Mouse (Mus musculus): ENCODE data around the gene Decr2.
"Not testable (repeated sequence)": the region's sequence is repeated elsewhere in the genome, so short reads cannot be mapped to it uniquely, and the experiment has no call there.

Gene Decr2

DNA sequence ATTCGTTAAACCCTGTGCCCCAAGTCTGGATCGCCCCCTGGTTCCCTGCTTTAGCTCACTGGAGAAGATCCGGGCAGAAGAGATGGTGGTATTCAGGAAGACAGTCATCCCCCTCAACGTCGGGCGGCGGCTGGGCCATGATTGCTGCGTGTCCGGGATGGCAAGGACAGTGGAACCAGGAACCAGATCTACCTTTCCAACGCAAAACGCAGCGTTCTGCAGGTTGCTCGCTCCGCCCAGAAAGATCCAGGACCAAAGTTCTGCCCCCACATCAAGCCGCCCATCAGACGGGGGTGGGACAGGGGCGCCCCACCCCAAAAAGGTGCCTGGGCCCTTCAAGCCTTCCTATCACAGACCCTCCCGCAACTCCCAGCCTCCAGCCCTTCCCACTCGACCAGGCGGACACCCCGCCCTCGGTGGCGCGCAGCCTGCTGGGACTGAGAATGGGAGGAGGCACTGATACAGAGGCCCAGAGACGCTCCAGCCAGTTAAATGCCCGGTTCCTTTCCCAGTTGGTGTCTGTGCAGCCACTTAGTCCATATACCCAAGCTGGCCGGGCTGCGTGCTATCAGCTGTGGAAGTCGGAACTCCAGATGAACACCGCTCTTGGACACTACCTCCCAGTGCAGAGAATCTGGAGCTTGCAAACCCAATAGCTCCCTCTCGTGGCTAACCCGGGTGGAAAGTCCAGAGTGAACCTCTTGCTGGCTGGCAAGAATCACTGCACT is at the start of gene Decr2:
Gene Decr2, minus strand, starts transcription at position 433 of the 728 bp plus-strand sequence.
- peak; percentile 92 for DNase-seq (ENCODE audit: low read depth, low spot score)

DNA sequence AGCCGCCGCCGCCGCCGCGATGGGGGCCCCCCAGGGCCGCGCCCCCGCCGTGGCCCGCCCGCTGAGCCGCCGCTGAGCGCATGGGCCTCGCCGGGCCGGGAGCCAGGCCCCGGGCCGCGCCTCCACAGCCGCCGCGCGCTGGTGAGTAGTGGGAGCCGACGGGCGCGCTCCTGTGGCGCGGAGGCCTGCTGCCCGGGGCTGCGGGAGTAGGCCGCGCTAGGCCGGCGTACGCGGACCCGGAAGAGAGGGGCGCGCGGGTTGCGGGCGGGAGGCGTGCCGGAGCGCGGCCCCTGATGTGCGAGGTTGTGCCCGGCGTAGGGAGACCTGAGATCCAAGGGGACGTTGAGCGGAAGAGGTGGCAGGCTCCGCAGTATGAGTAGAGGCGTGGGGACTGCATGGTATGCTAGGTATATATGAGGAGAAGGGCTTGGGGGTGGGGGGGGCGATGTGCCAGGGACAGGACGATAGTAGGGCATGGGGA is 48.8 kb upstream of the Decr2 start:
- peak; percentile 16 for DNase-seq (ENCODE audit: low read depth, low spot score)

DNA sequence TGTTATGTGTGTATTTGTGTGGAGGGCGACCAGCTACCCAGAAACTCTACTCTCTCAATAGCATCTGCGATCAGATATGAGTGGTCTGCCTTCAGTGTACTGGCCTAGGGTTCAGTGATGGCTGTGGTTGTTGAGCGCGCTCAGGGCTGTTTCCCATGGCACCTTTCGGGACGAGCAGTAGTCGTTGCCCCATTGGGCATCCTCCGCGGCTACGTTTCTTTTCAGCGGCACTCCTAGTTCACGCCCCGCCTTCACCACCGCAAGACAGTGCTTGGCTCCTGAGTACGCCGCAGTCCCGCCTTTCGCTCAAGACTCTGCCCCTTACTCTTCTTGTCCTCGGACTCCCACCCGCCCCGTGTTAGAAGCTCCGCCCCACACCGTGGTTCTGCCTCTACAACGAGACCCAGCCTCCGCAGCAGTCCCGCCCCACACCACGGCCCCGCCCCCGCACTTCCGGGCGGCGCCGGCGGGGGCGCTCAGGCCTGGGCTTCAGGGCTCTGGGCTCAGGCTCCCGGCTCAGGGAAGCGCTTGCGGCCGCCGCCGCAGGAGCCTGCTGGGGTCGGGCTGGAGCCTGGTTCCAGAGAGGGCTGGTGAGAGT is 48.2 kb upstream of the Decr2 start, which contains the start of gene Axin1:
Gene Axin1, plus strand, starts transcription at position 450 of the 598 bp plus-strand sequence.
- DNase-seq (ENCODE audit: low read depth, low spot score) = peak; percentile 97

DNA sequence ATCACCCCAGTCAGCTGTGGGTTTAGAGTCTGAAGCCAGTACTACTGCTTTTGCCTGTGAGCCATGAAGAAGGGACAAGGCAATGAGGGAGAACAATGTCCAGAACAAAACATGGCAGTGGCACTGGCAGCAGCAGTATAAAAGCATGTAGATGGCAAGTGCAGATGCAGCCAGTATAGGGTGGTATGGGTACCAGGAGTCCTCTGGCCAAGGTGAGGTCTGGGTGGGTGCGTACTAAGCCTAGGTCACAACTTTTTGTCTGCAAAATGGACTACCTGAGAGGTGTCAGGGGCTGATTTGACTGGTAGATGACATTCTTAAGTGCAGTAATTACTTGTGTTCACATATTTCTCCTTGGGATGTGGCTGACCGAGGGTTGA is 47.6 kb upstream of the Decr2 start:
- DNase-seq (ENCODE audit: low read depth, low spot score) = no peak

DNA sequence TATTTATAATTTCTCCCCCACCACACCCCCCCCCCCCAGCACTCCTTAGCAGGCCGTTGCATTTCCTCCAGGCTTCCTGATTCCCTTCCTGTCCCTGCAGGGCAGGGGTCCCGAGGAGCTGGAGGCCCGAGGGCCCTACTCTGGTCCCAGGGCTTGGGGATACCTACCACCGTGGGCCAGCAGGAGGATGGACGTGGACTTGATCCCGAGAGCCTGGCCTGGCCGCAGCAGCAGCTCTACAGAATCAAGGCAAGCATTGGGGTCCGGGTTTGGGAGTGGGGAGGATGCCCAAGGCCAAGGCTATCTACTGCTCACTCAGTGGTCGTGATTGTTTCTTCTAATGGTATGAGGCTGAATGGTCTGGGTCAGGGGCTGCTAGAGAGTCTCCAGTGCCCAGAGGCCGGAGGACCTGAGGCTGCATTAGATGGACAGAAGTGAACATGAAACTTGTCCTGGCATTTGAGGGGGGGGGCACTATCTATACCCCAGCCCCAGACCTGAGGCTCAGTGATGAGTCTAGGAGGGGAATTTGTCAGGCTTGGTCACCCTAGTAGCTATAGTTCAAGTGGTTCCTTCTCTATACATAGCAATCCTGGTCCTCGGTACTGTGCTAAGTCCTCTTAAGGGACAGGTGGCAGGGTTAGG is 47.1 kb upstream of the Decr2 start:
- no peak for DNase-seq (ENCODE audit: low read depth, low spot score)

DNA sequence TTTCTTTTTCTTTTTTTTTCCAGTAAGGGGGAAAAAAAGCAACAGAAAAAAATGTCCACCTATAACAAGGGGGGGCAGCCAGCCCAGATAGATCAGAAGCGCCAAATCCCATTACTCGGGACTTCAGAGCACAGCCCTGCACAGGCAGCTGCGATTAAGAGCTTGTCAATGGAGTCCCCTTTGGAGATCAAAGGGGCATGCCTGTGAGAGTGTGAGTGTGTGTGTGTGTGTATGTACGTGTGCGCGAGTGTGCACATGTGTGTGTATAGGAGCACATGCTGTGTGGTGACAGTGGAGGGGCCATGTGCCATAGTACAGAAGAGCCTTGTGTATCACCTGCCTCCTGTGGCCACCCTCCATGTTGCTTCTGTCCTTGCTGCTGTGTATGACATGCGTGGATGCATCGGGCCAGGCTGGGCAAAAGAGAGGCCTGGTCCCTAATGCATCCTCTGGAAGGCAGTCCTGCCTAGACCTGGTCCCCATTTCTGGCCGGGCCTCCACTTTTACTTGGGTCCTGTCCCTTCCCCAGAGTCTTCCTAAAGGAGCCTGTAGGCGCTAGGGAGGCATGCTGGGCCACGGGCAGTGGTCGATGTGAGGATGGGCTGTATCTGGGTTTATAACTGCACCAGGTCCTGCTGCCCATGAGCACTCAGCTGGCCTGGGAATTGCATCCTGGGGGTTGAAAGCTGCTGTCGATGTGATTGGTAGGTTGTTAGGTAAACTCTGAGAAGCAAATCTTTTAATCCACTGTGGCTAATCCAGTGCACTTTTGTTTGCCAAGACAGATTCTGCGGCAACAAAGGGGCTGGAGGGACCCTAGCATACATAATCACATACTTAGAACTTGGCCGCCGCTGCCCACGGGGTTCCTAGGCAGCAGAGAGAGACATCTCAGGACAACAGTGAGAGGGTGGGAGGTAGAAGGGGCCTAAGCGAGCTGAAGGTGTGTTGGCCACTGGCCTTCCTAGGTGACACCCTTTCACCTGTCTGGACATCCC is 42.0 kb upstream of the Decr2 start:
- no peak for DNase-seq (ENCODE audit: low read depth, low spot score)

DNA sequence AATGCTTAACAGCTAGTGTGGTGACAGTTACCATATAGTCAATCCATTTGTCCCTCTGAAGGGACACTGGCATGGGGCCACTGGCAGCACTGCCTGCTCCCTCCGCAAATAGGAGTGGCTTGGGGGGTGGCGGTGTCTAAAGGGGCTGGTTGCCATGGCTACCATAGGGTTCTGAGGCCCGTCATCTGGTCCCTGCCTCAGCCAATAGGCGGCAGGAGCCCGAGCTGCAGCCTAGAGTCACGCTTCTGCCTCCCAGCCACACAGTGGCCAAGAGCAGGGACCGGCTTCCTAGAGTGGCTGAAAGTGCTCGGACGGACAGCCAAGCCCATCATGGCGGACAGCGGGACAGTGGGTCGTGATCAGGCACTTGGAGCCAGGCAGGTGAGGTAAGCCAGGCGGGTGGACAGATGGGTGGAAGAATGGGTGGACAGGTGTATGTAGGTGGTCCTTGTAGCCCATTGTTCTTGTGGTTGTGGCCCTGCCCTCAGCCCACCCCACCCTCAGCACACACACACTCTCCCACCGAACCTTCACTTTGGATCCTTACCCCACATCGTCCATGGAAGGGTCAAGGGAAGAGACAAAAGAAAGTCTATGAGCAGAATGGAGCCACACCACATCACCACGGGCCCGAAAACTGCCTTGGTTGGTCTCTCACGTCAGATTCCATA is 41.1 kb upstream of the Decr2 start:
- DNase-seq (ENCODE audit: low read depth, low spot score) = no peak

DNA sequence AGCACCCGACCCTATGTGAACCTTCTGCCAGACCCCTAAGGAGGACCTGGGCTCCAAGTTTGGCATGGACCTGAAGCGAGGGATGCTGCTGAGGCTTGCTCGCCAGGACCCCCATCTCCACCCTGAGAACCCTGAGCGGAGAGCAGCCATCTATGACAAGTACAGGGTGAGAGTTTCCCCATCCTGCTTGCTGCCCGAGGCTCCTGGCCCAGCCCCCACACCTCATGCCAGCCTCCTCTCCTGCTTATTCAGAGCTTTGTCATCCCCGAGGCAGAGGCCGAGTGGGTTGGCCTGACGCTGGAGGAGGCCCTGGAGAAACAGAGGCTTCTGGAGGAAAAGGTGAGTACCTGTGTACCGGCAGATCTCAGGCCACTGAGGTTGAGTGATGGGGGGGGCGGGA is 35.1 kb upstream of the Decr2 start:
- DNase-seq (ENCODE audit: low read depth, low spot score) = no peak

DNA sequence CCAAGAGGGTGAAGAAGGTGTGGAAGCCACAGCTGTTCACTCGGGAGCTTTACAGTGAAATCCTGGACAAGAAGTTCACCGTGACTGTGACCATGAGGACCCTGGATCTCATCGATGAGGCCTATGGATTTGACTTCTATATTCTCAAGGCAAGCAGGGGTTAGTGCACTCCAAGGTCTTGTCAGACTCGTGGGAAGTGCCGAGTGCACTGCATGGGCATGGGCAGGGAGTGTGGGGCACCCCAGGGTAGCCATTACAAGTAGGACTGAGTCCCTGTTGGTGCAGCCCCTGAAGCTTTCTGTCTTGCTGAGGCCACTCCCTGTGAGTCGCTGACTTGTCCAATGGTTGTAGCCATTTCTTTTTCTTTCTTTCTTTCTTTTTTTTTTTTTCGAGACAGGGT is 34.4 kb upstream of the Decr2 start:
- no peak for DNase-seq (ENCODE audit: low read depth, low spot score)

DNA sequence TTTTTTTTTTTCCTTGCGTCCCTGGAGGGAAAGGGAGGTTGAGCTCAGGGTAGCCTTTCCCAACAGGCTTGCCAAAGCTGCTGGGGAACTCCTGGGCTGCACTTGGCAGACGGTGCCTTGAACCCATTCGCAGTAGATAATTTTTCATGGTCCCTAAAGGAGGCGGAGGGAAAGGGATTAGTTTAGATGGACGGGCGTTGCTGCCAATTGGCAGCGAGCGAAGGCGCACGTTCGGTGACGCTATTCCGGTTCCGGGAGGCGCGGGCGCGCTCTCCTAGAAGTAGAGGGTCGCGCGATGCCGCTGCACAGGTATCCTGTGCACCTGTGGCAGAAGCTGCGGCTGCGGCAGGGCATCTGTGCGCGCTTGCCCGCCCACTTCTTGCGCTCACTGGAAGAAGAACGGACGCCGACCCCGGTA is 33.1 kb upstream of the Decr2 start, which contains the start of gene Mrpl28:
Gene Mrpl28, plus strand, starts transcription at position 234 of the 418 bp plus-strand sequence.
- peak; percentile 99 for DNase-seq (ENCODE audit: low read depth, low spot score)

DNA sequence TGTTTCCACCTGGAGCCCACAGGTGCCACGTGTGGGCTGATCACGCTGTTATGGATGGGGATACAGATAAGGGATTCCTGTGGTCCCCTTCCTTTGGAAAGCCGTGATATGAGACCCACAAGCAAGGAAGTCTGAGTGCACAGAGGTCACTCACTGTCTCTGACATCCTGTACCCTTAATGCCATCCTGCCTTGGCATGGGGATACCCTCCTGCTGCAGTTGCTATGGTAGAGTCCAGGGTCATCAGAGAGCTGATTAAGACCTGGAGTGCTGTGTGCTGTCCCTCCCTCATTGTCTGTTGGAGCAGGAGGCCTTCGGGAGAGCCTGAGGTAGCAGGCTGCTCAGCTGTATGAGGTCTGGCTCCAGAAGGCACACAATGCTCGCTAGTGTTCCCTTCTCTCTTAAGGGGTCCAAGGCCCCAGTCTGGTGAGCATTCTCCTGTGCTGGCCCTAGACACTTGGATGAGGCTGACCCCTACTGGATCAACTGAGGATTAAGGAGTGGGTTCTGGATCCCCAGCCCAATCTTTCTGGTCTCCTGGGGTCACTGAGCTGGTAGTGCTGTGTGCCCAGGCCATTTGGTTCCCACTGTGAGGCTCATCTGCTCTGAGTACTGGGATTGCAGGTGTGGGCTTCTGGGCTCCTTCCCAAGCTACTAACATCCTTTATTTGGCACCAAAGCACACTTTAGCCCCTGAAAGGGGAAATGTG is 32.4 kb upstream of the Decr2 start:
- DNase-seq (ENCODE audit: low read depth, low spot score) = no peak

DNA sequence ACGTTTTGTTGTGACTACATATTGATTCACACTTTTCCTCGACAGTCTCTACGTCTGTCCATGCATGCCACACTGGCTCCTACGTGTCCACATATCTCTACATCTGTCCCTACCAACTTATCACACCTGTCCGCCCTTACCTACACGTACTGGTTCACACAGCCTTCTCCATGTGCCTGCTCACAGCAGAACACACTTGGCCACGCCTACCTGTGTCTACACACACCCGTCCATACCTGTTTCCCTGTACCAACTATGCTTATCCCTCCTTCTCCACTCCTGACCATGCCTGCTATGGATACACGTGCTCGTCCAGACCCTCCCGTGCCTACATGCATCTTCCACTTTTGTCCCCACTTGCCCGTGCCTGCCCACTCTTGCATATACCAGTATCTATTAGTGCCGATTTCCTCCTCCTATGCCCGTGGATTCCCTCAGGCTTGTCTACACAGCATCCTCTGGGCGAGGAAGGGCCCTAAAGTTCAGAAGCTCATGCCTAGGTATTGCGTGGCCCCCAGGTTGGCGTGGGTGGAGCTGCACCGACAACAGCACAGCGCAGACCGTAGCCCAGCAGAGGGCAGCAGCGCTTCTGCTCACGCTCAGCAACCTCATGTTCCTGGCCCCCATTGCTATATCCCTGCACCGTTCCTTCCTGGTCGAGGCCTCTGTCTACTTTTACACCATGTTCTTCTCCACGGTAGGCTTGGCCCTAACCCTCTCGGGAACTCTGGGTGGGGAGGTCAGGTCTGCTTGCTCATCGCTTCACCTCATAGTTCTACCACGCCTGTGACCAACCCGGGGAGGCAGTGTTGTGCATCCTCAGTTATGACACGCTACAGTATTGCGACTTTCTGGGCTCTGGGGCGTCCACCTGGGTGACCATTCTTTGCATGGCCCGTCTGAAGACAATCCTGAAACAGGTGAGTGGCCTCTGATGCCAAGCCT is 29.9 kb upstream of the Decr2 start:
- DNase-seq (ENCODE audit: low read depth, low spot score) = peak; percentile 64

DNA sequence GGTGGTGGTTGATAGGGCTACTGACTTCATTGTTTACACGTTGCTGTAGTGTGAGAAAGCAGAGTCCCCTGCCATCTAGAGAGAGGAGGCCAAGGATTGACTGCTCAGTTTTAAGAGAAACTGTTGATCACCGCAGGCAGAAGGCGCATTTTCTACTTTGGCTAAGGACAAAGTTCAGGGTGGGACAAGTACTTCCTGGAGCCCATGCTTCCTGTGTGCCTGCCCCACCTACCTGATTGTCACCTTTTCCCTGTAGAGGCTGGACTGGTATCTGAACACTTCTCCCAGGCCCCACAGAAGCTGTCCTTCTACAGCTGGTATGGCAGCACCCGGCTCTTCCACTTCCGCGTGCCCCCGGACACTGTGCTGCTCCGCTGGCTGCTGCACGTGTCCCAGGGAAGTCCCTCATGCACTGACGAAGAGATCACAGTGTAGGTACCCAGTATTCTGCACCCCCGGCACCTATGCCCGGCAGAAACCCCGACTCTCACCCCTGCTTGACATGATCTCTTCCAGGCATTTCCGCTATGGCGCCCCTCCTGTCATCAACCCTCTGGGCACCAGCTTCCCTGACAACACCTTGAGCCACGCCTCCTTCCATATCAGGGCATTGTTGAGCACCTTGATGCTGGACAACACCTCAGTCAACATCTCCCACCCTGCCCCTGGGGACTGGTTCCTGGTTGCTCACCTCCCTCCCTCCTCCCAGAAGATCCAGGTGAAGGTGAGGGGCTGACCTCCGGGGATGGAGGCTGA is 26.5 kb upstream of the Decr2 start:
- no peak for DNase-seq (ENCODE audit: low read depth, low spot score)

DNA sequence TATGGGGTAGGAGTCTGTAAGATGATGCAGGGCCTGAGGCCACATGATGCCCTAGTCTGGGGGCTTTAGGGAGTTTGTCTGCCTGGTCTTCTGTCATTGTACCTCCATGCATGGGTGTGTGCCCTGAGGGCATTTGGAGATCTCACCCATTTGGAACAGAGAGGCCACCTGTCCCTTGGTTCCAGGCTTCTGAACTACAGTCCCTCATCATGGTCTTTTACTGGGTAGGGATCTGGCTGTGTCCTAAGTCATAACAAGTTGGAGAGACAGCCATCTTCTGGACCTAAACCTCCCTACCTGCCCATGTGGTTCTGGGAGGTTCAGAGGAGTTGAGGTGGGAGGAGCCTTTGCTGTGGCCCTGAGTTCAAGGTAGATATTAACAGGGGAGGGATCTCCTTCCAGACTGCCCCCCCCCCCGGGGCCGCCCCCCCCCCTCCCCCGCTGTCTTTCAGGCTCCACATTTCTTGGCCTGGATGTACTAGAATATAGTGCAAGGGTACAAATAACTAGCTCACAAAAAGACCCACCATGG is 25.9 kb upstream of the Decr2 start:
- DNase-seq (ENCODE audit: low read depth, low spot score) = no peak

DNA sequence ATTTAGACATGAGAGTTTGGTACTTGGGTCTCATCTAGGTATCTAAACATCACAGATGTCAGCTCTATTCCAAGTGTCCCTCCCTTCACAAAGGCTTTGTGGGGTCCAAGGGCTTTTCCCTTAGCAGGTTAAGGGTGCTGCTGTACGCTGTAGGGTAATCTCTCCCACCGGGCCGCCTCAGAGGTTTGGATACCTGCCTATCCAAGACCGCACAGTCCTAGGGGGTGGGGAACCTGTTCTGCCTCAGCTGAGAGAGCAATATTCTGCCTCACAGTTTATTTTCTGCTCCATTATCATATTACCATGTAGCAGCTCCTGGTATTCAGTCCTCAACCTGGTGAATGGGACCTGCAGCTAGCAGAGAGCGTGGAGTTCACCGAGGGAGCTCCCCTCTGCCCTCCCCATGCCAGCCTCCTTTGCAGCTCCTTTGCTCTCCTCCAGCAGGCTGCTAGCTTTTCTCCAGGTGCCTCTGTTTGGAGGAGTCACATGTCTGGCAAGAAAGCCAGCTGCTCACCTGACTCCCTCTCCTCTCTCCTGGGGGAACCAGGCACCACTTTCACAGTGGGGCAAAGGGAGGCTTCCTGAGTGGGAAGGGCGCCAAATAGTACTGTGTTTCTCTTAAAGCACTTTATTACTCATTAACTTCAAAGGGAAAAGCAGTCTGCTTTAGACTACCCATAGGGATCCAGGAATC is 25.2 kb upstream of the Decr2 start:
- DNase-seq (ENCODE audit: low read depth, low spot score) = no peak

DNA sequence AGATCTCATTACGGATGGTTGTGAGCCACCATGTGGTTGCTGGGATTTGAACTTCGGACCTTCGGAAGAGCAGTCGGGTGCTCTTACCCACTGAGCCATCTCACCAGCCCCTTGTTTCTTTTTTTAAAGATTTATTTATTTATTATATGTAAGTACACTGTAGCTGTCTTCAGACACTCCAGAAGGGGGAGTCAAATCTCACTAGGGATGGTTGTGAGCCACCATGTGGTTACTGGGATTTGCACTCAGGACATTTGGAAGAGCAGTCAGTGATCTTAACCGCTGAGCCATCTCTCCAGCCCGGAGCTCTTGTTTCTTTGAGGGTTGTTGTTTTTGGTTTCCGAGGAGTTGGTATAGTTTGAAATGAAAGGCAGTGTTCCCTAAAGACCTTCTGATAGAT is 24.3 kb upstream of the Decr2 start:
- not testable (repeated sequence) for DNase-seq (ENCODE audit: low read depth, low spot score)

DNA sequence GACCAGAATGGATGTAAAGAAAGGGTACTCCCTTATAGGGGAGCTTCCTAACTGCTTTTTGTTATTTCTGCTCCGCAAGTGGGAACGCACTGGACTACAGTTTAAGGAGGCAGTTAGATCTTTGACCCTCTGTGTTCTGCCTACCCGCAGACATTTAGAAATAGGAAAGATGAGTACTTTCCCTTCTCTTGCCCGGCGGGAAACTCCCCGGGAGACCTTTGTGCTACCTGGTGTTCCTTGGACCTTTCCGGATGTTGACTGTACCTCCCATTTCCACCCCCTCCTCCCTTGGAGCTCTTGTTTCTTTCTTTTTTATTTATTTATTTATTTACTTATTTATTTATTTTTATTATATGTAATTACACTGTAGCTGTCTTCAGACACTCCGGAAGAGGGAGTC is 23.9 kb upstream of the Decr2 start:
- DNase-seq (ENCODE audit: low read depth, low spot score) = no peak

Measured in forelimb bud, embryonic 11.5 days (tissue).